Mouse (Mus musculus) cerebellum, adult 2 months (tissue): Measurements from ENCODE around the gene Gcdh. TPM values are rescaled to one million over a fixed set of nuclear protein-coding genes. Genes with fewer than 3 reads are reported as not detected.
"Not testable (repeated sequence)": the region's sequence is repeated elsewhere in the genome, so short reads cannot be mapped to it uniquely, and the experiment has no call there.

Experiments used
- DNase-seq, 2 experiments: peaks; one replicate each; pipeline ENCODE4 v3.0.0; 2021
- H3K27ac ChIP-seq: fragments of 200-500 bp; 2 replicates; pipeline ENCODE4 v1.5.1; 2012; ENCODE audit warnings: low read length, control low read depth, inconsistent platforms; ENCODE audit not compliant: insufficient read depth
- H3K27me3 ChIP-seq: fragments of 200-500 bp; 2 replicates; pipeline ENCODE4 v1.6.1; 2012; ENCODE audit warnings: inconsistent platforms, mild to moderate bottlenecking, low read length, moderate library complexity; ENCODE audit not compliant: control insufficient read depth, insufficient read depth
- H3K4me1 ChIP-seq: fragments of 200-500 bp; 2 replicates; pipeline ENCODE4 v1.6.1; 2011; ENCODE audit warnings: low read length; ENCODE audit not compliant: control insufficient read depth, insufficient read depth
- H3K4me3 ChIP-seq: fragments of 200-500 bp; replicated peaks from 2 replicates; pipeline ENCODE3; 2011; ENCODE audit warnings: mild to moderate bottlenecking, low read depth, low read length, control low read depth; ENCODE audit not compliant: insufficient read depth
- CTCF ChIP-seq: fragments of 200-500 bp; IDR thresholded peaks from 2 replicates; pipeline ENCODE4 v1.5.1; 2011; ENCODE audit warnings: low read depth, mild to moderate bottlenecking, control low read depth, low read length, moderate library complexity, borderline replicate concordance; ENCODE audit not compliant: insufficient read depth
- POLR2A ChIP-seq: fragments of 200-500 bp; IDR thresholded peaks from 2 replicates; pipeline ENCODE4 v1.6.1; 2011; ENCODE audit warnings: low read length, control low read depth, borderline replicate concordance; ENCODE audit not compliant: insufficient read depth
- WGBS: fragments of 180-500 bp; shearing (Covaris S2); methylation state at CpG from one replicate; pipeline ENCODE4 v1.1.7; 2018; 5-methylcytosine and 5-hydroxymethylcytosine counted together
- polyA plus RNA-seq: library from polyadenylated mRNA; depleted of rRNA; stranded (reverse); fragments of >200 nt; gene quantifications from 2 replicates; pipeline ENCODE4 v1.2.3, GENCODE M21; 2012

The Gcdh gene
- polyA plus RNA-seq, 1 experiment: 88.2 TPM

- 75% methylated on average over 5 of the region's 5 CpGs for WGBS
- no peaks in the 10 kb centered on the region for H3K27me3 ChIP-seq
- peaks cover 34% of the 10 kb centered on the region for H3K4me1 ChIP-seq
- no peak for DNase-seq
- TF ChIP-seq POLR2A: no peak
- no peak for TF ChIP-seq CTCF
- peak overlapping the region; percentile 6 for H3K27ac ChIP-seq
- no peak overlapping the region for H3K4me3 ChIP-seq
Measured at GRCm38 (mm10) chr8:84909949-84910348, 16.2 kb upstream of the Gcdh start.

- TF ChIP-seq CTCF (no peak), POLR2A (no peak)
- 58% methylated on average over 20 of the region's 20 CpGs for WGBS
- H3K4me1 ChIP-seq: peaks cover 34% of the 10 kb centered on the region
- peak overlapping the region; percentile 58 for H3K4me3 ChIP-seq
- no peak overlapping the region for H3K27ac ChIP-seq
- H3K27me3 ChIP-seq: no peaks in the 10 kb centered on the region
- DNase-seq: no peak
Measured at GRCm38 (mm10) chr8:84909162-84909767, 15.5 kb upstream of the Gcdh start.

GRCm38 (mm10) chr8:84908421-84909161 lies 14.9 kb upstream of the Gcdh start, which contains the start of gene Dnase2a:
Gene Dnase2a, plus strand, starts transcription at chr8:84908560.
- WGBS: 3% methylated on average over 45 of the region's 45 CpGs
- Histone ChIP-seq H3K27ac (peak within 1 kb of the TSS; percentile 19; the same call in 1 of the 2 replicates), H3K27me3 (no peaks in the 10 kb centered on the region), H3K4me3 (peak within 1 kb of the TSS; percentile 58), H3K4me1 (peaks cover 34% of the 10 kb centered on the region)
- DNase-seq: peak; percentile 81 to 87
- no peak for TF ChIP-seq POLR2A
- TF ChIP-seq CTCF: no peak

GRCm38 (mm10) chr8:84907979-84908378 lies 14.3 kb upstream of the Gcdh start:
- 22% methylated on average over 7 of the region's 7 CpGs for WGBS
- not testable (repeated sequence) for H3K27me3 ChIP-seq, DNase-seq, H3K27ac ChIP-seq, H3K4me3 ChIP-seq
- peaks cover 33% of the 10 kb centered on the region for H3K4me1 ChIP-seq

- 82% methylated on average over 8 of the region's 8 CpGs for WGBS
- Histone ChIP-seq H3K27me3 (no peaks in the 10 kb centered on the region), H3K4me1 (peaks cover 29% of the 10 kb centered on the region), H3K4me3 (no peak overlapping the region), H3K27ac (no peak overlapping the region)
- DNase-seq: no peak
- TF ChIP-seq CTCF: no peak
- no peak for TF ChIP-seq POLR2A
Measured at GRCm38 (mm10) chr8:84907493-84907892, 13.8 kb upstream of the Gcdh start.

- H3K4me1 ChIP-seq: peaks cover 26% of the 10 kb centered on the region
- no peak for DNase-seq
- no peak overlapping the region for H3K4me3 ChIP-seq
- H3K27me3 ChIP-seq: no peaks in the 10 kb centered on the region
- no peak for TF ChIP-seq CTCF
- no peak for TF ChIP-seq POLR2A
- 91% methylated on average over 9 of the region's 9 CpGs for WGBS
- no peak overlapping the region for H3K27ac ChIP-seq
Measured at GRCm38 (mm10) chr8:84907037-84907436, 13.3 kb upstream of the Gcdh start.

- no peak for DNase-seq
- no peaks in the 10 kb centered on the region for H3K27me3 ChIP-seq
- TF ChIP-seq CTCF: no peak
- no peak for TF ChIP-seq POLR2A
- H3K4me3 ChIP-seq: no peak overlapping the region
- no peak overlapping the region for H3K27ac ChIP-seq
- H3K4me1 ChIP-seq: peaks cover 4% of the 10 kb centered on the region; the same call in 1 of the 2 replicates
- WGBS: 86% methylated on average over 7 of the region's 7 CpGs
Measured at GRCm38 (mm10) chr8:84904351-84904750, 10.6 kb upstream of the Gcdh start.
